Mouse (Mus musculus) CD4-positive, CD25-positive, alpha-beta regulatory T cell, adult 4 months (primary cell): ENCODE measurements at regions not wholly inside any gene's neighbourhood (a gene's known extent, or its start where the extent isn't known, plus 50 kb on each side); places are given as distances from the start of the nearest gene placed in this dataset.
A peak's percentile ranks its signal among the peaks of the same experiment; 100 is the strongest.

Source experiments
- ATAC-seq: one replicate; pipeline ENCODE4 v1.8.0; 2017

DNA sequence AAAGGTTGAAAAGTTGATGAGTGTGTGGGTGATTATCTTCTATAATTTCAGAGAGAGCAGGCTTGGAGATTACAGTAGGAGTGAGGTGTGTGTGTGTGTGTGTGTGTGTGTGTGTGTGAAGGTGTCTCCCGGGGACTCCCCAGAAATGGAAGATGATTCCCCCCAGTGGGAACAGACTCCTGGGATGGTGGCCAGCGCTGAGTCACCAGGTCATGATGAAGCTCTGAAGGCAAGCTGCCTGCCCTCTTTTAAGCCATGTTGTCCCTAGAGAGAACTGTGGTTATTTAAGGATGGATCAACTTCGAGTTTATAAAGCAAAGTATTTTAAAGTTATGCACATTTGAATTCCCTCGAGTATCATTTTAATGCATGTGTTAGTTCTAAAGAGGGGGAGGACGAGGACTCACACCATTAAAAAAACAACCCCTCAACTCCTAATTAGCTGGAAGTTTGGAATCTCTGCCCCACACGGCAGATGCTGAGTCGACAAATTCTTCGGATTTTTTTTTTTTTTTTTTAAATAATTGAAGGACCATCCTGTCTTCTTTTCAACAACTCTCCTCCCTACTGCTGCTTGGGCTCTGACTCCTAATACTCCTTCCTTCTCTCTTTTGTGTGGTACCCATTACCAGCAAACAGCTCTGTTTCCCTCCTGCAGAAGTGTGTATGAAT, 186.6 kb downstream of the Ly86 start:
- no peak for ATAC-seq

DNA sequence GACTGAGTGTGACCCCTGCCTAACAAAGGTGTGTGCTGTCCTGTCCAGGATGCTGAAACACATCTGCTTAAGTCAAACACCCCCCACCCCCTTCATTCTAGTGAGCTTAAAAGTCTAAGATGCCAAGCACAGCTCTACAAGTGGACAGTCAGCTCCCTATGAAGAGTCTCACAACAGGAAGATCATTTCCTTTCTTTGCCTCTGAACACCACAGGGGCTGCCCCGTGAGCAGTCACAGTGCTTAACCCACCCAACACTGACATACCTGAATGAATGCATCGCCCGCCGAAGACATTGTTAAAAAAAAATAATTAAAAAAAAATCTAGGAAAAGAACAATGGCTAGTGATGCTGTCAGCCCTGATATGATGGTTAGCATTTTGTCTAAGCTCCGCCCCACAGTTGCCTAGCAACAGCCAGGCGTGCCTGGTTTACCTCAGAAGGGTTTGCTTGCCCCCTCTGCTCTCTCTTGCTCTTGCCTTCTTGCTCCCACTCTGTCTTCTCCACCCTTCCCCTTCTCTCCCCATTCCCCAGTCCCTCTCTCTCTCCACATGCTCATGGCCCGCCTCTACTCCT, 187.7 kb downstream of the Ly86 start:
- ATAC-seq, result peak; percentile 79

DNA sequence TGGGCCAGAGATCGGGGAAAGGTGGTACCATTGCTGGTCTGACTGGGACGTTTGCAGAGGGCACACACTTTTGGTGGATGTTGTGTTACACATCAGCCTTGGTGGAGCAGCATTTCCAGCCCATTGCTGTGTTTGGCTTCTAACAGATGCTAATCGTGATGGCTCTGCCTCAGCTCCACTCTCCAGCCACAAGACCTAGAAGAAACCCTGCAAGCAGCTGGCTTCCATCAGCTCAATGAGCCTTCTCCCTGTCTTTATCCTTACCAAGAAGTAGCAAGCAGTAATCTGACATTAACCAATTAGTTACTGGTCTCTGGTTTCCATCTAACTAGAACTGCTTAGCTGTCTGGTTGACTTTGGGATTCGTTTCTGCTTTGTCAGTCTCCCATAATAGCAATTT, 188.8 kb downstream of the Ly86 start:
- ATAC-seq, result no peak

DNA sequence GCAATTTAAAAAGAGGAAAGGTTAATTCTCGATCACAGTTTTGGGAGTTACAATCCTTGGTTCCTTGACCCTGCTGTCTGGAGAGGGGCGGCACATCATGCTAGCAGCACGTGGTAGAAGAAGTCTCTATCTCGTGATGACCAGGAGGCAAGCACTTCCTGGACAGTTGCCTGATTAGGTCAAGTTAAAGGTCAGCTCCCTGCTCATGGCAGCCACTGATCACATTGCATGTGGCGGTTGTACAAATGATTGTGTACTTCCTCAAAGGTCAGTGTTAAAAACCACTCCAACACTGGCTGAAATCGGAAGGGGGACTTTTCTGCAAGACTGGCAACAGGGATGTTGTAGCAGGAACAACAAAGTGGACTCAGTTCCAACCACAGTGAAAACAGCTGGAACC, 192.3 kb downstream of the Ly86 start:
- no peak for ATAC-seq

DNA sequence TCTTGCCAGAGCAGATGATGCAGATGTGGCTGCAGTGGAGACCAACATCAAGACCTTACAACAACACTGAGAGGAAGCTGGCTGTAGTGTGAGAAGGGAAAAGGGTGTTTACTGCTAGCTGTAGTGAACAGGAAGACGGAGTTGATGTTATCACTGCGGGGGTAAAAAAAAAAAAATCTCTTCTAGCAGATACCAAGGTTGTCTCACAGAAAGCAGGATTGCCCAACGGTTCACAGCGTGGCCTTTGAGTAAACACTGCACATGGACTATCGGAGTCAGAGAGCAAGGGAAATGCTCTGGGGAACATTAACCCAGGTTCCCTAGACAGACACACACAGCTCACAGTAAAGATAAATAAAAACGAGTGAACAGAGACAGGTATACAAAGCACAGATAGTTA, 192.8 kb downstream of the Ly86 start:
- ATAC-seq, result peak; percentile 60

DNA sequence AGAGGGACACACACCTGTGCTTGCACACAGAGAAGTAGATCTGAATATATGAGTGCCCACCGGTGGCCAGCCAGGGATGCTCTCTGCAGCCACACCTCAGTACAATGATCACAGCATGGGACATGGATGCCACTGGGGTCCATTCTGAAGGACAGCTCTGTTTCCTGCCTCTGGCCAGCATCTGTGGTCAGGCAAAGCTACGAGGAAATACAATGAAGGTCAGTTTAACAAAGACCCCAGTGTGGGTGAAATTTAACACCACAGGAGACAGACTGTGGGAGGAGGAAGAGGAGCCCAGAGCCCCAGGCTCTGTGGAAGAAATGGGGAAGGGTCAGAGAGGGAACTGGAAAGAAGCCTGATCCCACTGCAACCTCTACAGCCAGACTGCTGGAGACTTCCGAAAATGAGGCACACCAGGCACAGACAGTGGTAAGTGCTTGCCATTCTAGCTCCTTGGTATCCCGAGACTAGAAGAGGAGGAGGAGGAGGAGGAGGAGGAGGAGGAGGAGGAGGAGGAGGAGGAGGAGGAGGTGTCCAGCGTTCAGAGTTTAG, 196.0 kb downstream of the Ly86 start:
- no peak for ATAC-seq

DNA sequence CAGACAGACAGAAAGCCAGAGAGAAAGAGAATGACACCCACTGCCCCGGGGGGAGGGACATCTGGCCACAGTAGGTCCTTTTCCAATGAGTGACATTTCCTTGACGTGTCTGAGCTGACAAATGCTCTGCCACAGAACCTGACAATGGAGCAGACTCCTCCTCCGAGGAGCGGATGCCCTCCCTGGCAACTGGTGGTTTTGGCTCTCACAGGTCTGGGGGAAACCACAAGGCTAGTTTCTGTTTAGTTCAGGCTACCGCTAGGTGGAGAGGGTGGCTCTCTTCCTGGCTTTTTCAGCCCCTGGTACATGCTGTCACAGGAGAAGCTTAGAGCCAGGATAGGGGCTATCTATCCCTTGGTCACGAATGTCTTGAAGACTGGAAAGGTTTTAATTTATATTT, 196.7 kb downstream of the Ly86 start:
- ATAC-seq, result peak; percentile 95

DNA sequence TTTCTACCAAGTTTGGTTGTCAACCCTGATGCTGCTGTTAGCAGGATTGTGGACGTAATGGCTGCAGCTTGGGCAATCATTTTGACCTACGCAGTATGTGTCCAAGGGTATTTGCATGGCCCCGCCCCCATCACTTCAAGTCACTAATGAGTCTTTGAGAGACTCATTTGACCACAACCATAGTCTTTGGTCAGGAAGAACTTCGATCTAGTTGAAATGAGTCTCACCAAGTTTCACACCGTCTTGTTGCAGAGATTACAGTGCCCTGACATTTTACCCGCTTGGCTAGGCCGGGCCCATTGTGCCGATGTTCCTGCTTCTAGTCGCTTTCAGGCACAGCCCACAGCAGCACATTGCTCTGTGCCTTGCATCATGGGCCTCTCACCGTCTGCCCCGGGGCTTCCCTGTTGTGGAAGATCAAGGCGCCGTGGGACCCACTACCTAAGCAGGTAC, 197.8 kb downstream of the Ly86 start:
- ATAC-seq, result no peak

DNA sequence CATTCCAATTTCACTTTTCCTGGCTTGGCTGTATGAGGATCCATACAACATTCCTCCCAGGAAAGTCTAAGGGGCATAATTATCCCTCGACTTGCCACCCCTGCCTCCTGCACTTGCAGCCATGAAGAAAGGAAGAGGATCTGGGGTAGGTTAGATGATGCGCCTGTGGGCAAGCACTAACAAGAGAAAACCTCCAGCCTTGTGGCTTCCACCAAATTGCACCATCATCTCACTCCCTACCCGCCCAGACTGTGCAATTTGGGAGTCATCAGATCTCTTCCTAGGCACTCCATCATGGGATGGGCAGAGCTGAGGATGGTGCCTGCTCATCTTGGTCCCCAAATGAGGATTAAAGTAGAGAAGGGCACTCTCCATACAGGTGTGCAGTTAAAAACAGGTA, 198.8 kb downstream of the Ly86 start:
- ATAC-seq, result no peak

DNA sequence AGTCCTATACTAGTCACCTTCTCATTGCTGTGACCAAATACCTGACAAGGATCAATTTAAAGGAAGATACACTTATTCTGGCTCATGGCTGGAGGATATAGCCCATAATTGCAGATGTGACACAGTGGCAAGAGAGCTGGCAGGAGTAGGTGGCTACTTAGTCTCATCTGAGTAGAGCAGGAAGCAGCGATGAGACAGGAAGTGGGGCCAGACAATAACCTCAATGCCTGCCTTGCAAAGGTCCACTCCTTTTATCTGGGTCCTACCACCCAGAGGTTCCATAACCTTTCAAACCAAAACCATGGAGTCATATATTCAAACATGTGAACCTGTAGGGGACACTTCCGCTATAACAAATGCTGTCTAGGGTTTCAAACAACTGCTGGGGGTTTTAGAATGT, 199.7 kb downstream of the Ly86 start:
- peak; percentile 20 for ATAC-seq

DNA sequence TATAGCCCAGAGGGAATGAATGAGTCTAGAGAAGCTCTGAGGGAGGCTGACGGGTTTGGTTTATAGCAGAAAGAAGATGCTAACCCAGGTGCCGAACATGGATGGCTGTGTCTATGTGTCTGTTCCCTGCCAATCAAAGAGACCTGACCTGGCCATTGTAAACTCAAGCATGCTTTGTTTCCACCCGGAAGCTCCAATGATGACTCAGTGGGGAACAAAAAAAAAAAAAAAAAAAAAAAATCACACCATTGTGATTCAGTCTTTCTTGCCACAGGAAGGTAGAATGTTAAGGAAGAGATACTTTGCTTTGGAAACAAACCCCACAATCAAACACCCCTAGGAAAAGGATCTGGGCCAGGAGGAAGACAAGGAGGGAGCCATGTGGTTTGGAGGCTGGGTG, 201.5 kb downstream of the Ly86 start:
- no peak for ATAC-seq

DNA sequence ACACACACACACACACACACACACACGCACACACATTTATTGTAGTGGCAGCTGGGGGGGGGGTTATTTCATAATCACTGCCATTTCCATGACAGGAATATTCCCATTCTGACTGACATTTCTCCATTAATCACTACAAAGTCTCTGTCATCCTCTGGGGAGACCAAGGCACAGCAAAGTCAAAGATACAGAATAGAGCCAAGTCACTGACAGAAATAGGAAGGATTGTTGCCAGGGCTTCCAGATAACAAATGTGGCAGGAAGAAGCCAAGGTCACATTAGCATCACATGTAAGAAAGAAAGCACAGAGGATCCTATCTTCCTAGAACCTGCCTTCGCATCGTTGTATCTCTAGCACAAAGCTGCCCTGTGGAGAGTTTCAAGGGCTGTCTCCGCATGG, 205.6 kb downstream of the Ly86 start:
- ATAC-seq, result no peak

DNA sequence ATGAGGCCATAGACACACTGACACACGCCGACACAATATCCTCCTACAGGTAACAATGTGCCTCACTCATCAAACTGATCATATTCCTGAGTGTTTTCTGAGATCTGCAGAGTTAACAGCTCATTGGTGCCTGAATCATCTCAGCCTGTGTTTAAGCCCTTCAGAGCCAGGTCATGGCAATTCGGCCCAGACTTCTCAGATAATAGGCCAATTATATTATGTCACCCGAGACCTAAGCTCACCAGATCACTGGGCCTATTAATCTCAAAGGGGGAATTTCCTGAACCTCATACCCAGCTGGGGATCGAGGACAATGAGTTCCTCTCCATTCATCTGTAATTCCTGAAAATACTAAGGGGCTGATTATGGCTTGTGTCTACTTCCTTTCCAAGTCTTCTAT, 208.4 kb downstream of the Ly86 start:
- ATAC-seq, result no peak

DNA sequence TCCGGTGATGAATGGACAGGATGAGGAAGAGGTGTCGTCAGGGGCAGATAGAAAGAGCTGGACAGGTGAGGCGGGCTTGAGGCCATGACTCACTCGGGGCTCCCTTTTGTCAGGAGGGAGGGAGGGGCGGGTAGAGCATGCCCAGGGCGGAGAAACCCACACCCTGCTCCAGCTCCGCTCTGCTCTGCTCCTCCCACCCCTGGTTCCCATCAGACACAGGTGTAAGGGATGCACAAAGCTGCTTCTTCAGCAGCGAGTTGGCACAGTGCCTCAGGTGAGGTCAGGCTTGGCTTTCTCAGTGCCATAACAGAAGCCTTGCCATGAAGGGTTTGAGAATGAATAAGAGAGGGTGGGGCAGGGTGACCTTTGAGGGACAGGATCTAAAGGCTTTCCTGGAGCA, 212.2 kb downstream of the Ly86 start:
- ATAC-seq, result no peak

DNA sequence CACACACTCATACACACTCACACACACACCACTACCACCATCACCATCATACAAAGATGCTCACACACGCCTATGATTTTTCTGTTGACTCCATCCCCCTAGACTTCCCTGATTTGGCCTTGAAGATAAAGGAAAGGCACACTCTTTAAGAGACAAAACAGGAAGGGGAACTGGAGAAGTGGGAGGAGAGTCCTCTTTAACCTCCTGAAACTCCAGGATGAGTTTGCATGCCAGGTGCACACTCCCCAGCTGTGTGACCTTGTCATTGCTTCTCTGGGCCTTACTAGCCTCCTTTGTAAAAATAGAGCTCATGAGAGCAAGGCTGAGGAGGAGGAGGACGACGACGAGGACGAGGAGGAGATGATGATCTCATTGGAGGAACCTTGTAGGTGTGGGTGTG, 212.8 kb downstream of the Ly86 start:
- no peak for ATAC-seq

DNA sequence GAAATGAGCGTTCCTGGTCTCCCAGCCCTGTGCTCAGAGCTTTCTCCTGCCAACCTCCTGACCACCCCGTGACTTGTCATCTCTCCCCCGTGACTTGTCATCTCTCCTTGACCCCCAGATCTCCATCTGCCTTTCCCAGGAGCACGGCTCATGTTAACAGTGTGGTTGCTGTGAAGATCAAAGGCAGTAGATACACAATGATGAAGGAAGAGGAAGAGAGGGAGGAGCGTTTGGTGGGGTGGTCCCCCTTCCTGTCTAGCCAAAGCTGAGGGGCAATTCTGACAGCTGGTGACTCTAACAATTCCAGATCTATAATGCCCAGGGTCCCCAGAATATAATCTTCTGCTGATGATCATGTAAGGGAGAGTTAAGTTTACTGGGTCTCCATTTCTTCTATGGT, 214.0 kb downstream of the Ly86 start:
- peak; percentile 42 for ATAC-seq

DNA sequence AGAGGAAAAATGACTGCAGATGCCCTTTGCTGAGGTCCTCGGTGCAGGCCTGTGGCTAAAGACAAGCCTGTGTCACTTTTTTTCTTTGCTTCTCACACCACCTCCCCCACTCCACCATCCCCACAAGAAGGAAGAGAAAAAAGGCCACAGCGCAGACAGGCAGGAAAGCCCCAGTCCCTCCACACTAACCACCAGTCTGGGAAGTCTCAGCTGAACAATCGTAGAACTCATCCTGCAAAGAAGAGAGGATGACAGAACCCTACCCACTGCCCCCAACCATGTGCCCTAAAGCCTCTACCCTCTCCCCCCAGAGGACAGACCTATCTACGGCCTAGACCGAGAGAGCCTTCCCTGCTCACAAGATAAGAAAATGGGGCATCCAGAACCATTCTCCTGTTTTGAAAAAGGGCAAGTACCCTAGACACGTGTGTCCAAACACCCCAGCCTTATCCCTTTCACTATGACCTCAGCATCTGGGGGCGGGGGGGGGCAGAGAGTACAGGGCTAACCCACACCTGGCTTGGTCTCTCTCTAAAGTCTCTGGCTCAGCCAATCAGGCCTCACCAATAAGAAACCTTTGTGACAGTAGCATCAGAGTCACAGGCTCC, 214.8 kb downstream of the Ly86 start:
- peak; percentile 68 for ATAC-seq

DNA sequence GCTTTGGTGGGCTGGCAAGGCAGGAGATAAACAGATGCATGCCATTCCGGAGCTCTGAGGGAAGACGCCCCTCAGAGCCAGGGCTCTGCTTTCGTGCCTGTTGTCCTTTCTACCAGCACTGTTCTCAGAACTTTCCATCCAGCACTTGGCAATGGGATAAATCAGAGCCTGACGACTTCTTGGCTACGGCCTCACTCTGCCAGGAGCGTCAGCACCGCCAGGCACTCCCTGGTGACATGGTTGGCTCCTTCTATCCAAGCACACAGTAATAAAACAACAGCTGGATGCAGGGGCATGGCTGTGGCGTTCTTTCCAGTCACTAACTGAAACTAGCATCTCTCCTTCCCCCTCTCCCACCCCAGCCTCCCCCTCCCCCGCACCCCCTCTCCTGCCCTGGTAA, 215.4 kb downstream of the Ly86 start:
- ATAC-seq, result no peak

DNA sequence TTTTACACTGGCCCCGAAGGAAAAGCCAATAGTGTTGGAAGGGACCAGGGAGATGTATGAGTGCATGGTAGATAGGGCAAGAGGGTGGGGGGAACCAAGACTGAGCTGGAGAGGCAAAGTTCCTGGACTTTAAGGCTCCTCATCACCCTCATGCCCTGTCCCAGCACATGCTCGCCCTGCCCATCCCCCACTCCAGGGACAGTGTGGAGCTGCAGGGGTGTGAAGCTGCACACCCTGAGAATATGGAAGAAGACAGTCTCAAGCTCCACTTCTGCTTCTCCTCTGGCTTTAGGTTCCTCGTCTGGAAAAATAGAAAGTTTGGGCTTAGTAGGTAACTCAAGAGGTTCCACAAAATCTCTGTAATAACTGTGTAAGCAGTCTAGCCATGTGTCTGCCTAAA, 215.8 kb downstream of the Ly86 start:
- no peak for ATAC-seq

DNA sequence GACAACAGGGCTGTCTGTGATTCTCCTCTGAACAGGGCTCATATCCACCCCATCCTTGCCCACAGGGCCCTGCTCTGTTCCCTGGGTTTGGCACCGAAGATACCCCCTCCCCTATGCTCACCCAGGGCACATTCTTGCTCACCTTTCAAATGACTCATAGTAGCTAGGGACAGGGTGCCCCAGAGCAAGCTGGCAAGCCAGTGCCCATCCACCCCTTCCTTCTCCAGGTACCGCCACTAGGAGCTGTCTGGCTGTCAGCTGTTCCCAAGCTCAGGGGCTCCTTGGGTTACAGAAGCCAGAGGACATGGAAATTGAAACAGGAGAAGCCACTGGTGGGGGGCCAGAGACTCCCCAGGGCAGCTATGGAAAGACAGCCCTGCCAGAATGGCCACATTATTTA, 216.4 kb downstream of the Ly86 start:
- ATAC-seq, result no peak

DNA sequence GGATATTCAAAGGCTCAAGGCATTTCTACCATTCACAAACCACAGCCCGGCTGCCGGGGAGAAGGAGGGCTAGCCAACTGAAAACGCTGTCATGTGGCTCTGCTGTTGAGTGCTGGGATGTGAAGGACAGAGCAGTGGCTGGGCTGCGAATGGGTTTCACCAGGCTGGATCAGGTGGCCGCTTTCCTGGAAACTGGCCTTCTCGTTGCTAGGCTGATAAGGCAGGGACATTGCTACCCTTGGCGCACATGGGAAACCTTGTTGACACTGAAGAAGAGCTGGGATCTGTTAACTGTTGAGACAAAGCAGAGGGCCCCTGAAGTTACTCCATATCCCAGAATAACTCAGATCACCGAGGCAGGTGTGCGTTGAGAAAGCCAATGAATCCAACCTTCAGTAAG, 216.1 kb upstream of the Rreb1 start:
- no peak for ATAC-seq

DNA sequence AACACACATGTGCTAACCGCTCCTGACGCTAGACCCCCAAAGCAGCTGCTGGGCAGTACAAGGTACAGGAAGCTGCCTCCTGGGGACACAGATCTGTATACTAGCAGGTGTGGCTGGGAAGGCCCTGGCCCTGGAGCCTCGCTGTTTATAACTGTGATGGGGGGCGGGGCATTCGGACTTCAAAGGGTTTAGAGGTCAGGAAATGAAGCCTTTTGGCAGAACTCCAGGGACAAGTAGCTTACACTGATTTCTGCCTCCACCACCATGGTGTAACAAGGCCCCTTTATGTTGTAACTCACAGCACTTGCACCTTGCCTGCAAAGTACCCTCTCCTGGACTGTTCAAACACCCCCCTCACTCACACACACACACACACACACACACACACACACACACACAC, 215.5 kb upstream of the Rreb1 start:
- peak; percentile 48 for ATAC-seq

DNA sequence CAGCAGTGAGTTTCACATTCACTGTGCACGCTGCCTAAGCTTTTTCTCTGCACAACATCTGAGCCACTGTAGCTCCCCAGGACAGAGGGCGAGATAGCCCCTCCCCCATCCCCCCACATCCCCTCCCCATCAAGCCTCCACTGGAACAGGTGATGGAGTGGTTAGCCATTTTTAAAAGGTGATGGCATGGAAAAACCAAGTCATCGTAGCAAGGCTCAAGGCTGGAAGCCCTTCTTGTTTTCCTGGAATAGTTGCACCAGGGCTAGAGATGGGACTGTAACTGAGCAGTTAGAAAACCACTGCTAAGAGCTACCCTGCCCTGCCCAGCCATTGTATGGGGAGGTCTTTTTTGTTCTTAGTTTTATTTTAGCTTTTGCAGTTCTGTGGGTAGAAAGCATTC, 209.1 kb upstream of the Rreb1 start:
- ATAC-seq, result no peak

DNA sequence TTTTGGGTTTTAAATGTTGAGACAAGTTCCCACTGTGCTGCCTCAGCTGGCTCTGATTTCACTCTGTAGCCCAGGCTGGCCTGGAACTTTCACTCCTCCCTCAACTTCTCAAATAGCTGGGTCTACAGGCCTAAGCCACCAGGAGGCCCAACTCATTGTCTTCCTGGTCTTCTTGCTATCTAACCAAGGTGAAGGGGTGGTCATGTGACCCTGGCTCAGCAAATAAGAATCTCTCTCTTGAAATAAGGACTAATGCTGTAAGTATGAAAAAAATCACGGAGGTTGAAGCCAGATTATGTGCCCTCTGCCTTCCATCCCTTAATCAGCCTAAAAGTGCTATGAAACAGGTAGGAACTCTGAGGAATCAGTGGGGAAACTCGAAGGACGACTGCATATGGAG, 208.7 kb upstream of the Rreb1 start:
- ATAC-seq, result no peak
